Mouse (Mus musculus): ENCODE results near the gene Abcb4. TPM values are rescaled to one million over a fixed set of nuclear protein-coding genes. Genes with fewer than 3 reads are reported as not detected.

Gene Abcb4
- total and polyA plus RNA-seq, 3 experiments: 86.0 to 107 TPM; not detected in 1

DNA sequence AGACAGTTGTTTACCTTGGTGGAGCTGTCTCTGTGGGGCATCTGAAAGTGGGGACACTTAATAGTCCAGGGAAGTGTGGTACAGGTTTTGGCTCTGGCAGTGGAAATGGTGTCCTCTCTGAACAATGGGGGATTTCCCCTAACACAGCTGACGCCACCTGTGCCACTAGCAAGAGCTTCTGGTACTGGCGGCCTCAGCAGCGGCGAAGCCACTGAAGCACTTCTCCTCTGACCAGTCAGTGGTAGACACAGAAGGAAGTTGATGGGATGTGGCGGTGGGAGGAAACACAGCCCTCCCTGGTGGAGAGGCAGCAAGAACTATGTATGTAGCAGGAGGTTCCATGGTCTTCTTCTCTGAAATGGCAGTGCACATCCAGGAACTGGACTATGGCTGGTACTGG, 71.0 kb downstream of the Abcb4 start:
- Histone ChIP-seq H3K9ac (ENCODE audit: control insufficient read depth, low read depth, low read length, poor library complexity, severe bottlenecking) (no peak overlapping the region), H3K4me1 (ENCODE audit: control insufficient read depth in 1 of 2, insufficient read depth in 2 of 2, low read length in 2 of 2) (no peaks in the 10 kb centered on the region), H3K79me2 (ENCODE audit: control insufficient read depth, insufficient read depth, low read length, poor library complexity) (no peaks in the 10 kb centered on the region), H3K9me3 (replicated peaks; ENCODE audit: insufficient read depth, low read length) (no peaks in the 10 kb centered on the region), H3K36me3 (ENCODE audit: control insufficient read depth in 1 of 2, insufficient read depth in 2 of 2, low read length in 2 of 2) (peaks cover 0 to 6% of the 10 kb centered on the region in 2 experiments; a peak in 2 of 4 replicates), H3K4me3 (ENCODE audit: control insufficient read depth in 1 of 2, insufficient read depth in 1 of 2, low read depth in 2 of 2, low read length in 2 of 2) (no peak overlapping the region), H3K27me3 (ENCODE audit: control insufficient read depth in 1 of 2, insufficient read depth in 2 of 2, low read length in 2 of 2) (no peaks in the 10 kb centered on the region), H3K27ac (ENCODE audit: control insufficient read depth, low read depth, low read length) (no peak overlapping the region)
- TF ChIP-seq NELFE (IDR thresholded peaks at IDR 0.05; ENCODE audit: low read depth, low read length): no peak
- TF ChIP-seq UBTF (IDR thresholded peaks at IDR 0.05; ENCODE audit: borderline replicate concordance, insufficient read depth, low read depth, low read length): no peak
- no peak for TF ChIP-seq EP300 (IDR thresholded peaks at IDR 0.05; ENCODE audit: low read depth in 1 of 2, low read length in 2 of 2)
- no peak for TF ChIP-seq POLR2AphosphoS5 (IDR thresholded peaks at IDR 0.05; ENCODE audit: borderline replicate concordance, low read depth, low read length)
- no peak for TF ChIP-seq POLR2A (IDR thresholded peaks at IDR 0.05; ENCODE audit: control insufficient read depth in 1 of 2, insufficient read depth in 1 of 2, low read depth in 1 of 2, low read length in 2 of 2, poor library complexity in 1 of 2)
- TF ChIP-seq JUND (IDR thresholded peaks at IDR 0.05; ENCODE audit: low read depth, low read length): no peak
- TF ChIP-seq E2F4 (IDR thresholded peaks at IDR 0.05; ENCODE audit: borderline replicate concordance, low read depth, low read length): no peak
- no peak for DNase-seq (ENCODE audit: low read depth, low spot score)

GRCm38 (mm10) chr5:8970694-8971093, 77.2 kb downstream of the Abcb4 start:
- H3K9me3 ChIP-seq (replicated peaks; ENCODE audit: insufficient read depth, low read length): no peaks in the 10 kb centered on the region
- no peak overlapping the region for H3K4me3 ChIP-seq (ENCODE audit: control insufficient read depth in 1 of 2, insufficient read depth in 1 of 2, low read depth in 2 of 2, low read length in 2 of 2)
- peaks cover 0 to 17% of the 10 kb centered on the region in 2 experiments; a peak in 2 of 4 replicates for H3K36me3 ChIP-seq (ENCODE audit: control insufficient read depth in 1 of 2, insufficient read depth in 2 of 2, low read length in 2 of 2)
- H3K9ac ChIP-seq (ENCODE audit: control insufficient read depth, low read depth, low read length, poor library complexity, severe bottlenecking): no peak overlapping the region
- H3K4me1 ChIP-seq (ENCODE audit: control insufficient read depth in 1 of 2, insufficient read depth in 2 of 2, low read length in 2 of 2): no peaks in the 10 kb centered on the region
- no peaks in the 10 kb centered on the region for H3K79me2 ChIP-seq (ENCODE audit: control insufficient read depth, insufficient read depth, low read length, poor library complexity)
- no peak overlapping the region for H3K27ac ChIP-seq (ENCODE audit: control insufficient read depth, low read depth, low read length)
- TF ChIP-seq MEF2A (IDR thresholded peaks at IDR 0.05; ENCODE audit: extremely low read depth, insufficient replicate concordance, low read depth, low read length, poor library complexity, severe bottlenecking) (no peak), HCFC1 (IDR thresholded peaks at IDR 0.05; ENCODE audit: low read depth, low read length) (no peak)
- no peaks in the 10 kb centered on the region for H3K27me3 ChIP-seq (ENCODE audit: control insufficient read depth in 1 of 2, insufficient read depth in 2 of 2, low read length in 2 of 2)
- DNase-seq (ENCODE audit: low read depth, low spot score): no peak

DNA sequence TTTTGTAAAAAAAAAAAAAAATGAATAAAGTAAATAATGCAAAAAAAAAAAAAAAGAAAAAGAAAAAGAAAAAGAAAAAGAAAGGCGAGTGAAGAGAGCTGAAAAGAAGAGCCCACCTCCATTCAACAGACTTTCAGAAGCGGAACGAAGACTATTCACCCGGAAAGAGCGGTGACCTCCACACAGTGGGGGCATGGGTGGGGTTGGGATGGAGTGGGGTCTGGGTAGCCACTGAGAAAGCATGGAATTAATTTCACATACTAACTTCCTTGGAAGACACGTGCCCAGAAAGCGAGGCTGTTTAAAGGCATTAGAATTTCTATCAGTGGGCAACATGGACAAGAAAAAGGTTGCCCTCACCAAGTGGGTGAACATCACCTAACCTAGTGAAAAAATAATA, 78.8 kb downstream of the Abcb4 start:
- DNase-seq (ENCODE audit: low read depth, low spot score): no peak
- H3K36me3 ChIP-seq (ENCODE audit: control insufficient read depth in 1 of 2, insufficient read depth in 2 of 2, low read length in 2 of 2): peaks cover 0 to 12% of the 10 kb centered on the region in 2 experiments; a peak in 2 of 4 replicates

More for the DNA sequence above, 78.8 kb downstream of the Abcb4 start:
- no peaks in the 10 kb centered on the region for H3K9me3 ChIP-seq (replicated peaks; ENCODE audit: insufficient read depth, low read length)
- no peak overlapping the region for H3K4me3 ChIP-seq (ENCODE audit: control insufficient read depth in 1 of 2, insufficient read depth in 1 of 2, low read depth in 2 of 2, low read length in 2 of 2)
- no peak overlapping the region for H3K27ac ChIP-seq (ENCODE audit: control insufficient read depth, low read depth, low read length)
- no peaks in the 10 kb centered on the region for H3K27me3 ChIP-seq (ENCODE audit: control insufficient read depth in 1 of 2, insufficient read depth in 2 of 2, low read length in 2 of 2)
- H3K79me2 ChIP-seq (ENCODE audit: control insufficient read depth, insufficient read depth, low read length, poor library complexity): no peaks in the 10 kb centered on the region
- no peak overlapping the region for H3K9ac ChIP-seq (ENCODE audit: control insufficient read depth, low read depth, low read length, poor library complexity, severe bottlenecking)
- TF ChIP-seq USF1 (IDR thresholded peaks at IDR 0.05; ENCODE audit: low read depth, low read length) (no peak), MEF2A (IDR thresholded peaks at IDR 0.05; ENCODE audit: extremely low read depth, insufficient replicate concordance, low read depth, low read length, poor library complexity, severe bottlenecking) (no peak), MYB (IDR thresholded peaks at IDR 0.05; ENCODE audit: low read depth, low read length) (no peak), CHD1 (IDR thresholded peaks at IDR 0.05; ENCODE audit: low read depth, low read length) (no peak), UBTF (IDR thresholded peaks at IDR 0.05; ENCODE audit: borderline replicate concordance, insufficient read depth, low read depth, low read length) (no peak), USF2 (IDR thresholded peaks at IDR 0.05; ENCODE audit: borderline replicate concordance in 1 of 2, insufficient read depth in 1 of 2, low read depth in 1 of 2, low read length in 2 of 2) (no peak), TCF12 (IDR thresholded peaks at IDR 0.05; ENCODE audit: low read depth, low read length) (no peak)
- H3K4me1 ChIP-seq (ENCODE audit: control insufficient read depth in 1 of 2, insufficient read depth in 2 of 2, low read length in 2 of 2): no peaks in the 10 kb centered on the region

All from MEL (cell line).